Mouse (Mus musculus) small intestine, adult 2 months (tissue): Measurements from ENCODE around the gene Col27a1.

Experiments
- CTCF ChIP-seq: fragments of 200-500 bp; IDR thresholded peaks from 2 replicates; pipeline ENCODE4 v1.5.1; 2012; ENCODE audit warnings: low read depth, mild to moderate bottlenecking, control low read depth, inconsistent platforms, low read length, moderate library complexity, mixed read lengths; ENCODE audit not compliant: insufficient replicate concordance, insufficient read length; ENCODE audit errors: extremely low read depth
- POLR2A ChIP-seq: fragments of 200-500 bp; IDR thresholded peaks from 2 replicates; pipeline ENCODE4 v1.6.1; 2012; ENCODE audit warnings: low read depth, mild to moderate bottlenecking, control low read depth, inconsistent platforms, low read length, moderate library complexity

- TF ChIP-seq CTCF (no peak), POLR2A (no peak)
These were observed 35.1 kb downstream of the Col27a1 start for GRCm38 (mm10) chr4:63248951-63249350.
